ENCODE assay signal across 31 mouse cellular contexts in genomic region chr17:93169572-93169971, GRCm38 (mm10). TPM values are rescaled to one million over a fixed set of nuclear protein-coding genes. Genes with fewer than 3 reads are reported as not detected.
"Had no signal": no experiment of that assay in that cellular context is flagged by ENCODE, and none has a peak within 500 bp of the region (broad histone marks: within the 10 kb centered on the region; RNA-seq: fewer than 3 reads in every experiment).

No protein-coding gene starts in this region.

- DNase-seq: cerebellum, postnatal 10 days; cerebellum, postnatal 14 days; cerebellum, postnatal 25 days; cerebellum, postnatal 36 days; embryo, embryonic 11 days; forebrain, postnatal 0 days; gastrocnemius, adult 2 months; gastrocnemius, postnatal 10 days; gastrocnemius, postnatal 14 days; gastrocnemius, postnatal 25 days; gastrocnemius, postnatal 36 days; heart, adult 11 months; heart, adult 18-20 months; heart, adult 2 months had no signal

- H3K36me3 ChIP-seq: embryonic facial prominence, embryonic 10.5 days; embryonic facial prominence, embryonic 12.5 days; embryonic facial prominence, embryonic 13.5 days; embryonic facial prominence, embryonic 15.5 days; forebrain, embryonic 10.5 days; forebrain, embryonic 12.5 days; forebrain, embryonic 15.5 days; heart, embryonic 10.5 days had no signal

- H3K9me3 ChIP-seq: embryonic facial prominence, embryonic 10.5 days; embryonic facial prominence, embryonic 12.5 days; embryonic facial prominence, embryonic 13.5 days; embryonic facial prominence, embryonic 15.5 days; forebrain, embryonic 10.5 days; forebrain, embryonic 12.5 days; forebrain, embryonic 13.5 days; forebrain, embryonic 15.5 days; heart, embryonic 10.5 days had no signal

- H3K27ac ChIP-seq: embryonic facial prominence, embryonic 10.5 days; embryonic facial prominence, embryonic 12.5 days; embryonic facial prominence, embryonic 13.5 days; embryonic facial prominence, embryonic 15.5 days; forebrain, embryonic 10.5 days; forebrain, embryonic 12.5 days; forebrain, embryonic 13.5 days; forebrain, embryonic 15.5 days; gastrocnemius, adult 2 months; heart, adult 2 months; heart, embryonic 10.5 days had no signal

- H3K9ac ChIP-seq: embryonic facial prominence, embryonic 12.5 days; embryonic facial prominence, embryonic 13.5 days; embryonic facial prominence, embryonic 15.5 days; forebrain, embryonic 12.5 days; forebrain, embryonic 13.5 days; forebrain, embryonic 15.5 days; forebrain, postnatal 0 days had no signal

- H3K27me3 ChIP-seq: embryonic facial prominence, embryonic 12.5 days; embryonic facial prominence, embryonic 13.5 days; embryonic facial prominence, embryonic 15.5 days; forebrain, embryonic 12.5 days; forebrain, embryonic 13.5 days; forebrain, embryonic 15.5 days had no signal

- H3K4me1 ChIP-seq: embryonic facial prominence, embryonic 10.5 days; embryonic facial prominence, embryonic 12.5 days; embryonic facial prominence, embryonic 13.5 days; embryonic facial prominence, embryonic 15.5 days; forebrain, embryonic 10.5 days; forebrain, embryonic 12.5 days; forebrain, embryonic 13.5 days; forebrain, embryonic 15.5 days; heart, embryonic 10.5 days had no signal

- H3K4me3 ChIP-seq: embryonic facial prominence, embryonic 10.5 days; embryonic facial prominence, embryonic 12.5 days; embryonic facial prominence, embryonic 13.5 days; embryonic facial prominence, embryonic 15.5 days; erythroblast, embryonic 14.5 days; forebrain, embryonic 10.5 days; forebrain, embryonic 12.5 days; forebrain, embryonic 13.5 days; forebrain, embryonic 15.5 days; gastrocnemius, adult 2 months; heart, adult 2 months; heart, embryonic 10.5 days had no signal

RNA-seq across cellular contexts. Expression of gene Adcyap1, which starts 29.2 kb away (rescaled TPM):
- total RNA-seq: common myeloid progenitor, adult 5-6 weeks; gastrocnemius, adult 18-20 months; gastrocnemius, adult 2 months; gastrocnemius, adult 8-10 months; gastrocnemius, postnatal 14 days; gastrocnemius, postnatal 25 days; gastrocnemius, postnatal 36 days; gastrocnemius, postnatal 4 days; granulocyte monocyte progenitor cell, adult 5-6 weeks; heart, adult 18-20 months; heart, adult 2 months; heart, adult 8-10 months had no signal
- polyA plus RNA-seq: erythroblast, embryonic 14.5 days; gonadal fat pad, adult 2 months; heart, adult 2 months had no signal
